Mouse (Mus musculus): ENCODE measurements around the gene Ptger3. TPM values are rescaled to one million over a fixed set of nuclear protein-coding genes. Genes with fewer than 3 reads are reported as not detected.

The Ptger3 gene
- 1 to 10 TPM; 1.8 to 2.0 TPM for total RNA-seq (2021)
- long read RNA-seq, experiment 1, partial matches to known transcripts = 0 of 3 reads
- long read RNA-seq, experiment 1, other reads (novel, unspliced or antisense) = 0 of 3 reads
- long read RNA-seq, experiment 2, partial matches to known transcripts = 0 of 1 reads
- long read RNA-seq, experiment 2, other reads (novel, unspliced or antisense) = 0 of 1 reads

GRCm38 (mm10) chr3:157566725-157567565, at the start of gene Ptger3:
Ptger3 (plus strand) TSS chr3:157566892.
- H3K27ac ChIP-seq = no peak within 1 kb of the TSS
- DNase-seq (ENCODE audit: low spot score in 2 of 2) = no peak
- no peak for TF ChIP-seq CTCF (conservative IDR thresholded peaks at IDR 0.05)
- peak within 1 kb of the TSS; percentile 54 for H3K4me3 ChIP-seq

GRCm38 (mm10) chr3:157517992-157518391, 48.7 kb upstream of the Ptger3 start:
- TF ChIP-seq CTCF (conservative IDR thresholded peaks at IDR 0.05) = no peak
- Histone ChIP-seq H3K27ac (no peak overlapping the region), H3K4me3 (no peak overlapping the region)
- DNase-seq (ENCODE audit: low spot score in 2 of 2) = no peak

- DNase-seq (ENCODE audit: low spot score in 2 of 2) = peak; percentile 61 to 69
- Histone ChIP-seq H3K27ac (no peak overlapping the region), H3K4me3 (no peak overlapping the region)
- peak; percentile 78 for TF ChIP-seq CTCF (conservative IDR thresholded peaks at IDR 0.05)
Observed at GRCm38 (mm10) chr3:157520433-157520832, 46.3 kb upstream of the Ptger3 start.

GRCm38 (mm10) chr3:157523834-157524233, 42.9 kb upstream of the Ptger3 start:
- no peak for TF ChIP-seq CTCF (conservative IDR thresholded peaks at IDR 0.05)
- H3K4me3 ChIP-seq = no peak overlapping the region
- no peak for DNase-seq (ENCODE audit: low spot score in 2 of 2)
- no peak overlapping the region for H3K27ac ChIP-seq

- DNase-seq (ENCODE audit: low spot score in 2 of 2) = no peak
- H3K27ac ChIP-seq = no peak overlapping the region
- TF ChIP-seq CTCF (conservative IDR thresholded peaks at IDR 0.05) = no peak
- no peak overlapping the region for H3K4me3 ChIP-seq
Observed at GRCm38 (mm10) chr3:157531585-157531984, 35.1 kb upstream of the Ptger3 start.

- Histone ChIP-seq H3K4me3 (peak within 1 kb of the TSS; percentile 86), H3K27ac (peak within 1 kb of the TSS; percentile 99)
- DNase-seq (ENCODE audit: low spot score in 2 of 2) = peak; percentile 92 to 96
- TF ChIP-seq CTCF (conservative IDR thresholded peaks at IDR 0.05) = no peak
Observed at GRCm38 (mm10) chr3:157533964-157534785, 32.5 kb upstream of the Ptger3 start, which contains the start of gene Zranb2. Zranb2 (plus strand) TSS chr3:157534160.

- peak in 1 of 2 experiments; percentile 5 for DNase-seq (ENCODE audit: low spot score in 2 of 2)
- H3K27ac ChIP-seq = peak overlapping the region; percentile 99
- no peak for TF ChIP-seq CTCF (conservative IDR thresholded peaks at IDR 0.05)
- peak overlapping the region; percentile 86 for H3K4me3 ChIP-seq
Observed at GRCm38 (mm10) chr3:157534786-157535415, 31.8 kb upstream of the Ptger3 start.

GRCm38 (mm10) chr3:157549323-157549722, 17.4 kb upstream of the Ptger3 start:
- no peak overlapping the region for H3K4me3 ChIP-seq
- DNase-seq (ENCODE audit: low spot score in 2 of 2) = no peak
- H3K27ac ChIP-seq = no peak overlapping the region
- no peak for TF ChIP-seq CTCF (conservative IDR thresholded peaks at IDR 0.05)

- no peak for TF ChIP-seq CTCF (conservative IDR thresholded peaks at IDR 0.05)
- no peak overlapping the region for H3K4me3 ChIP-seq
- no peak overlapping the region for H3K27ac ChIP-seq
- DNase-seq (ENCODE audit: low spot score in 2 of 2) = no peak
Observed at GRCm38 (mm10) chr3:157549758-157550600, 16.7 kb upstream of the Ptger3 start.

- DNase-seq (ENCODE audit: low spot score in 2 of 2) = peak; percentile 21 to 46
- H3K27ac ChIP-seq = no peak overlapping the region
- no peak overlapping the region for H3K4me3 ChIP-seq
- peak; percentile 82 for TF ChIP-seq CTCF (conservative IDR thresholded peaks at IDR 0.05)
Observed at GRCm38 (mm10) chr3:157565196-157565595, 1.5 kb upstream of the Ptger3 start.

GRCm38 (mm10) chr3:157567566-157568132, 957 bp downstream of the Ptger3 start:
- no peak overlapping the region for H3K27ac ChIP-seq
- TF ChIP-seq CTCF (conservative IDR thresholded peaks at IDR 0.05) = no peak
- DNase-seq (ENCODE audit: low spot score in 2 of 2) = no peak
- H3K4me3 ChIP-seq = peak overlapping the region; percentile 54

Data from layer of hippocampus, adult 2 months (tissue).